Mouse (Mus musculus) CH12.LX (cell line): Measurements from ENCODE around the gene Lrp5.

Experiments
- CTCF ChIP-seq, 2 experiments: IDR thresholded peaks in 1 of 2; conservative IDR thresholded peaks in 1 of 2; 2 replicates each; pipeline ENCODE4 v1.5.1; 2011 to 2012; ENCODE audit warnings: low read depth in 2 of 2, low read length in 2 of 2, improper control_type of control experiment in 1 of 2, inconsistent platforms in 1 of 2, mild to moderate bottlenecking in 1 of 2, moderate library complexity in 1 of 2
- ELF1 ChIP-seq: IDR thresholded peaks from 2 replicates; pipeline ENCODE4 v1.6.1; 2014; ENCODE audit warnings: low read depth, mild to moderate bottlenecking, inconsistent platforms, low read length, improper control_type of control experiment
- EP300 ChIP-seq: IDR thresholded peaks from 2 replicates; pipeline ENCODE4 v1.6.1; 2011; ENCODE audit warnings: low read length, improper control_type of control experiment
- HCFC1 ChIP-seq: IDR thresholded peaks from 2 replicates; pipeline ENCODE4 v1.6.1; 2012; ENCODE audit warnings: low read depth, mild to moderate bottlenecking, inconsistent platforms, low read length, improper control_type of control experiment
- MAX ChIP-seq: IDR thresholded peaks from 2 replicates; pipeline ENCODE4 v1.6.1; 2011; ENCODE audit warnings: low read length, improper control_type of control experiment
- MXI1 ChIP-seq: IDR thresholded peaks from 2 replicates; pipeline ENCODE4 v1.6.1; 2011; ENCODE audit warnings: mild to moderate bottlenecking, low read depth, low read length, improper control_type of control experiment
- POLR2A ChIP-seq: IDR thresholded peaks from 2 replicates; pipeline ENCODE4 v1.6.1; 2011; ENCODE audit warnings: low read depth, mild to moderate bottlenecking, improper control_type of control experiment, low read length
- ZC3H11A ChIP-seq: IDR thresholded peaks from 2 replicates; pipeline ENCODE4 v1.6.1; 2012; ENCODE audit warnings: low read depth, mild to moderate bottlenecking, inconsistent platforms, low read length, improper control_type of control experiment

- no peak for TF ChIP-seq CTCF (conservative IDR thresholded peaks at IDR 0.05 in 1 of 2, IDR thresholded peaks at IDR 0.05 in 1 of 2; ENCODE audit: low read depth in 2 of 2, low read length in 2 of 2)
- TF ChIP-seq EP300, result no peak
- TF ChIP-seq POLR2A, result no peak
- no peak for TF ChIP-seq ELF1
- no peak for TF ChIP-seq ZC3H11A
- TF ChIP-seq MAX, result no peak
- no peak for TF ChIP-seq MXI1
- no peak for TF ChIP-seq HCFC1
These were observed 47.7 kb downstream of the Lrp5 start for GRCm38 (mm10) chr19:3638698-3639097.
